Mouse (Mus musculus) frontal cortex, adult (tissue): Measurements from ENCODE around the gene Pkig.

Source experiments
- ATAC-seq: cut with Nextera tagmentation; 2 replicates; pipeline ENCODE4 v1.9.2; 2017; ENCODE audit warnings: mild to moderate bottlenecking, moderate library complexity, mixed read lengths; ENCODE audit not compliant: low TSS enrichment

Pkig gene

GRCm38 (mm10) chr2:163756723-163757122 is 98.5 kb downstream of the Pkig start:
- ATAC-seq: no peak

GRCm38 (mm10) chr2:163758146-163758545 is 100.0 kb downstream of the Pkig start:
- no peak for ATAC-seq

GRCm38 (mm10) chr2:163760589-163760988 is 102.4 kb downstream of the Pkig start:
- ATAC-seq: no peak

GRCm38 (mm10) chr2:163761402-163761801 is 103.2 kb downstream of the Pkig start:
- no peak for ATAC-seq

GRCm38 (mm10) chr2:163766261-163766660 is 108.1 kb downstream of the Pkig start:
- no peak for ATAC-seq

- no peak for ATAC-seq
Observed at GRCm38 (mm10) chr2:163766890-163767289, 108.7 kb downstream of the Pkig start.

- ATAC-seq: no peak
Observed at GRCm38 (mm10) chr2:163770731-163771130, 112.5 kb downstream of the Pkig start.
